Mouse (Mus musculus) kidney, postnatal 14 days (tissue): Measurements from ENCODE around the gene Oca2.

Source experiments
- DNase-seq: peaks from one replicate; pipeline ENCODE4 v3.0.0; 2022; ENCODE audit warnings: mixed read lengths

The Oca2 gene

DNA sequence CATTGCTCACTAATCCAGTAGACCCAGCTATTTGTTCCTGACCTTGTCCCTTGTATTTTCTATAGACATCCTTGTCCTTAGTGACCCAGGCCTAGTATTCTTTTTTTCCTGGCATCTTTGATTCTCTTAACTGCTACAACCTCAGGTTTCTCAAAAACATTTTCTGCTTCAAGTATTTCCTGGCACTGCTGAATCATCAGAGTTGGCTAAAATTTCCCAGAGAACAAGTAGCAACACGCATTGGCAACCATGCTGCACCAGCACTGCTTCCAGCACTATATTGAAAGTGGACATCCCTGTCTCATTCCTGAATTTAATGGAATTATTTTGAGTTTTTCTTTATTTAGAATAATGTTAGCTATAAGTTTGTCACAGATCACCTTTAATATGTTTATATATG is 143.1 kb downstream of the Oca2 start:
- no peak for DNase-seq

DNA sequence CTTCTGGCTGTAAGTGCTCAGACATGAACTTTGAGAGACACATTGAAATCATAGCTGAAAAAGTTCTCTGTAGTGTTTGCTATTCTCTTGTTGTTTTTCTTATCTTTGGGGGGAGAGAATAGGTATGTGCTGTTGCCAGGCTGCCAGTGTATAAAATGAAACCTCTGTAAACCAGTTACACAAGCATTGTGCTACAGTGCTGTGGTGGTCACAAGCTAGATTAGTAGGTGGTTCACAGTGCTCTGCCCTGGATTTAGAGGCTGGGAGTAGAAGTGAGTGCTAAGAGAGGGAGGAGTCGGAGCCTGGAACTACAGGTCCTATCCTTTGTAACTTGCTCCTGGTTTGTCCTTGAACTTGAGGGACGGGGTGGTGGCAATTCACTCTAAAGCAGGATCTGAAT is 148.7 kb downstream of the Oca2 start:
- DNase-seq = no peak

DNA sequence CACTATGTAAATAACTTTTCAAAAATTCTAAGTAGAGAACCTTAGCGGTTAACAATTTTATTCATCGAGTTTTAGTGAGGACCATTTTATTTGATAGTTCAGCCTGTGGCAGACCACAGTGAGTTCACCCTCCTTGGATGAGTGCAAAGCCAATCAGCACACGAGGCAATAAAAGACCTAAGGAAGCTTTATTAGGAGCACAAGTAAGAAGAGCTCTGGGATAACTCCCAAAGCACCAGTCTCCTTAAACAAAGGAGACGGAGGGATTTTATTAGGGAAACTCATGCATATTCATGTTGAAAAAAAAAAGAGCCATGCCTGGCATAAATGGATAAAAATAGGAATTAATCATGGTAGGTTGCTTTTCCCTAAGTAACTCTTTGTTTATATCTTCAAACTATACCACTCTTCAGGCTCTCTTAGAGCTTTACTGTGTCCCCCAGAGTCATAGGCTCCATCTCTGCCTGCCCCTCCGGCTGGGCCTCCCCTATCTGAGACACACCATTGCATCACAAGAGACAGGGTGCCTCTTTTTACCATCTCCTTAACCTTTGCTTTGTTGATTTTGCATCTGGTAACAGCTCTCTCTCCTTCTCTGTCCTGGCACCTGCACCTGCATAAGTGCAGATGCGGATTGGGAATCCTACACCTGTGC is 178.7 kb downstream of the Oca2 start:
- no peak for DNase-seq

DNA sequence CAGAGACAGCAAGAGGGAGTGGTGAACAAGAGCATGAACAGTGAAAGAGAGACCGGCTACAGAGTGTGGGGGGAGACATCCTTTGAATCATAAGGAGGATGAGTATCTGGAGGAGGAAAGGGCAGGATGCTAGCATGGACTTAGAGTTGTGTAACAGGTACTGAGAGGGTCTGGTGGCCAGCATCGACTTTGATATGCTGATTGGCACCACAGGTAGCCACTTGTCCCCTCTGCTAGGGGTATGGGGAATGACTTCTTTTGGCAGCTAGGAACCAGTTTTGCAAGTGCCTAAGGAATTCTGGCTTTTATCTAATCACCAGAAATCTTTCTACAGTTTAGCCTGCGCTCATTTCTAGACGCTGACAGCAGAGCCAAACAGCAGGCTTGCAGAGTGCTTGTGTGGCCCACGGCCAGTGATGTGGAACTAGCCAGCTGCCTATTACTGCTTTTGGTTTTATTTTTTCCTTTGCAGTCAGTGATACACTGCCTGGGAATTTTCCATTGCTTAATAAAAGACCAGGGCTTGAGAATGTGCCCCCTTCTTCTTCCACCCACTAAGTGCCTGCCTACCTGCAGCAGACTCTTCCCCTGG is 179.8 kb downstream of the Oca2 start:
- peak; percentile 26 for DNase-seq

DNA sequence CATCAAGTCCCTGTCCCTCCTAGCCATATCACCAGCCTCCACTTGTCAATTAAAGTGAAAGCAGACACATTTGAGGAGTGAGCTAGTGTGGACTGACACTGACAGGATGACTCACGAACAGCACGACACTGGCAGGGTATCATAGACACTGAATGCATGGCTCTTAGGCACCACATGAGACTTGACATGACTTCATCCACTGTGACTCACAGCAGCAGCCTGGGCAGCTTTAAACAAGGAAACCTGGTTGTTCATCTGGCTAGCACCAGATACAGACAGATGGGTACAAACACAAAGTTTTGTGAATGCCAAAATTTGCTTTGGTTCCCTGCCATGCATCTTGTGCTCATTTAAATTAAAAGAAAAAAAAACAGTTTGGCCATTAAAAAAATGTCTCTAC is 182.4 kb downstream of the Oca2 start:
- no peak for DNase-seq

DNA sequence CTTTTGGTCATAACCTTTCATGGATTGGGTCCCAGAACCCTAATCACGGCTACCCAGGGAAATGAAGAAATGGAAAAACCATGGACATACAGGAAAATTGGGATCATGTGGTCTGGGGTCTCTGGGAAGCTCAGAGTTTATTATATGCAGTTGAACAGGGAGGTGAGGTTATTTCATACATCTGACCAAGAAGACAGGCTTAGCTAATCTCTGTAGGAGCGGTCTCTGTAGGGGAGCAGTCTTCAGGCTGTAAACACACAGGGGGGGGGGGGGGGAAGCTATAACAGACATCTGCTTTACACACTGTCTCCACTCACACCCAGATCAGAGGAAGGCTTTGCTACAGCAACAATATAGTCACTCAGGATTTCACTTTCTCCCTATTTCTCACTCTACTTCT is 184.0 kb downstream of the Oca2 start:
- no peak for DNase-seq

DNA sequence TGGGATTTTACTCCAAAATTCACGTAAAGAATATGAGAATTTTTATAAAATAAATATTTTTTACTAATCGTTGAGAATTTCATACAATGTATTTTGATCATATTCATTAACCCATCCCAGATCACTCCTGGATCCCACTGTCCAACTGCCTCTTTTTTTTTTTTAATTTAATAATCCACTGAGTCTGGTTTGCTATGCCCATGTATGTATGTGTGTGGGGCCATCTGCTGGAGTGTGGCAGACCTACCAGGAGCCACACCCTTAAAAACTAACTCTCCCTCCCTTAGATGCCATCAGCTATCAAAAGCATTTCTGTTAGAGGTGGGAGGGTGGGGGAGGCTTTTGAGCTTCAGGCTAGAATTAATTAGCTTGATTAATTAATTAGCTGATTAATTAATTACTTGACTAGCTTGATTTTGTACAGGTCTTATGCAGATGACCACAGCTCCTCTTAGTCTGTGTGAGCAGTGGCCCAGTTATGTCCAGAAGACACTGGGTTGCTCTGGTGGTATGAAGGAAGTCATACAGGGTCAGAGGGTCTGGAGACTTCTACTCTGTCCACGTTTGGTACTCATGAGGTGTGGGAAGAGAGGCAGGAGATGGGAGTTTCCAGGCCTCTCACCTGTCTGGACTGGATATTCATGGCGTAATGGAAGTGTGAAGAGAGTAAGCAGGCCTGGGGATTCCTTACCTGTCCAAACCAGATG is 221.4 kb downstream of the Oca2 start:
- no peak for DNase-seq

DNA sequence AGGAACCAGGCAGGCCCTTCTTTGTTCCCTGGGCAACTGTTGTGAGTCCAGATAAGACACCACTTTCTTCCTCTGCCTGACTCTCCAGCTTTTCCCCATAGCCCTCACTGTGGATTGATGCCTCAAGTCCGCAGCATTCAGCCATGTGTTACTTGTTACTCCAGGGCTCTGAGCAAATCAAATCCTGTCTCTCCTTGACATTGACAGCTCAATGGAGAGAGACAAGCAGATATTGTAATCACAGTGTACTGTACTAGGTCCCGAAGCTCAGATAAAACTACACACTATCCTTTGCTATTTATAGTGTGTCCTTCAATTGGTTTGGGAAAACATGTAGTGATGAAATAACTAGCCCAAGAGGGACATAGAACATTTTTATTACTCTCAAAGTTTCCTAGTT is 258.7 kb downstream of the Oca2 start:
- no peak for DNase-seq

DNA sequence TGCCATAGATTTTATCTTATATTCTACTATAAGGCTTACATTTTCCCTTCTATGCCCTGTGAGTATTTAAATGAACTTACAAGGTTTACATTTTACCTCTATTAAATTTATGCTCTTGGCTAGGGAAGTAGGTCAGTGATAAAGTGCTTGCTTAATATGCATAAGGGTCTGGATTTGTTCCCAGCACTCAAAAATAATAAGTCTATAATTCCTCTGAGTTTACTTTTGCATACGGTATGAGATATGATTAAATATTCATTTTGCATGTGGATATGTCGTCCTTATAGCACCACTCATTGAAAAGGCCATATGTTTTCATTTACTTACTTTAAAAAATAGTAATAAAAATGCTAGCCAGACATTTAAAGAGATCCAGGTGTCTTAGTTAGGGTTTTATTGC is 259.8 kb downstream of the Oca2 start:
- no peak for DNase-seq

DNA sequence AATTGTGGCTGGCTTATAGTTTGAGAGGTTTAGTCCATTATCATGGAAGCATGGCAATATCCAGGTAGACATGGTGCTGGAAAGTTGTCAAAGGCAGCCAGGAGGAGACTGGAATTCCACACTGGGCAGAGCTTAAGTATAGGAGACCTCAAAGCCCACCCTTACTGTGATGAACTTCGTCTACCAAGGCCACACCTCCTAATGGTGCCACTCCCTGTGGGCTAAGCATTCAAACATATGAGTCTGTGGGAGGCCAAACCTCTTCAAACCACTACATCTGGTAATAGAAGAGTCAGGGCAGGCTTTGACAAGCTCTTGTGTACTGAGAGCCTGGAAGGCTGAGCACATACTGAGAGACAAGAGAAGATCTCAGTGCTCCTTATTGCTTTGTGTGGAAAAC is 260.2 kb downstream of the Oca2 start:
- DNase-seq = no peak

DNA sequence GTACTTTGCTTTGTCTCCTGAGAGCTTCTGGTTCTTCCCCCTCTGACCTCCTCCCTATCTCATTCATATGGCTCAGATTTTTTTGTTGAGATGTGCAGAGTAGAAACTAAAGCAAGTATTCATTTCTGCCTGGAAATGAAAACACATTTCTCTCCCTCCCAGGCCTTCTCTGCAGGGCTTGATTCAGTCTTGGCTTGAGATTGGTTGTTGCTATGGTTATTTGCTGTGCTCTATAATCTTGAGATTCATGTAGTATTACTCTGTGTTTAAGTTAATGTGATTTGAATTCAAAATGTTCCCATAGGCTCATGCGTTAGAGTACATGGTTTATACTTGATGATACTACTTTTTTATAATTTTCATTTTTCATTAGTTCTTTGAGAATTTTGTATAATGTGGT is 260.9 kb downstream of the Oca2 start:
- DNase-seq = no peak

DNA sequence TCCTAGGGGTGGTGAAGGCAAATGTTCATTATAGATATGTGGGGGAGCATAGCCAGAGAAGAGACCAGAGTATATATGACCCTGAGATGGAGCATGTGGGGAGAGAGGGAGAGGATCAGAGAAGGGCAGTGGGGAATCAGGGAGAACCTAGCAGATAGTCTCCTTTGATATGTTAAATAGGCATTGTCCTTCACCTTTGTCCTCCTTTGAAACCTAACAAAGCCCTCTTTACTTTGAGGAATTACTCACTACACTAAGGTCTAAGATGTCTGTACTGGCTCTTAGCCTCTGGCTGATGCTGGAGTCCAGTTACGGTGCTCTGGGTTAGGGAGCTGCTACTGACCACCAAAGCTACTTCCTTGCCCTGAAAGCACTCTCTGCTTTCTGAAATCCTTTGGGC is 279.0 kb downstream of the Oca2 start:
- no peak for DNase-seq

DNA sequence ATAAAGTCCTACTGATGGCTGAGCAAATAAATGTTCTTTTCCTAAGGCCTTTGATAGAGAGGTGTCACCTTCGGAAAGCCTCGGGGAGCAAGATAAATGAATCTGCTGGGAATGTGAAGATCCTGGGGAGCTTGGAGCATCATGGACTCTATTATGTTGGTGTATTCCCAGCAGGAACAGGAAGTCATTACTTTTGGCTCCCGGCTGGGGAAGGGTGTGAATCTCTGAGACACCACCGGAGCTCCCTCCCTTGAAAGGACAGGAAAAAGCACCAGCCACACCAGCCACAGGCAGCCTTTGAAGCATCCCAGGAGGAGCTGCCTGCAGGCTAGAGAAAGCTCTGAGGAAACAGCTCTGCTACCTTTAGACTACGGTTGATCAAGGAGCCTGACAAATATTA is 280.2 kb downstream of the Oca2 start:
- no peak for DNase-seq

DNA sequence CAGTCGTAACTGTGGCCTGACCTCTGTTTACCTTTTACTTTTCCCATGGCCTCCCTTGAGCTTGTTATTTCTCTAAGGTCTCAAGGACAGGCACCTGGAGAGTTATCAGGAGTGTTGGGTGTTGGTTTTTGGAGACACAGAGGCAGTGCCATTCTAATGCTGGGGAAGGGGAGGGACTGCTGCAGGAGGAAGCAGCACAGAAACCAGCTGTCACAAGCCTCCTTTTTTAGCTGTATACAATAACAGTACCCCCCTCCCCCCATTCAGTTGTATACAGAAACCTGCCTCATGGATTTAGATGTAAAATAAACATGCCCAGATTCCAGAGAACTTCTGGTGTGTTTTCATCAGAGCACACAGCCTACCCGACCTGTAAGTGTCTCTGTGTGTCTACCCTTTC is 295.3 kb downstream of the Oca2 start:
- DNase-seq = no peak

DNA sequence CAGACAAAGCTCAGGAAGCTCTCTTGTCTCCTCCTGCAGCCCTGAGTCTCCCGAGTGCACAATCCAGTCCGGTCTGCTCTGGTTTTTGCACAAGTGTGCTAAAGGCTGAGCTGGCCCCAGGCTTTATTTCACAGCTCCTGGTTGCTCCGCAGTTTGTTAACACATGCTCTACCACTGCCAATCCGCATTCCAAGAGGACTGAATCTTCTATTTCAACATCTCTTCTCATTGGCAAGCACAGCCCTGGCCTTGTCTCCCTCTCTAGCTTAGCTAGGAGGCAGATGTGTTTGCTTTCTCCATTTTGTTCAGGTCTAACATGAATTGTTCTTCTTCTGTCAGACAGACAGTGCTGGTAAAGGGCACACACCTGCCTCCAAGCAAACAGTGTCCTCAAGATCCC is 309.7 kb downstream of the Oca2 start:
- no peak for DNase-seq

DNA sequence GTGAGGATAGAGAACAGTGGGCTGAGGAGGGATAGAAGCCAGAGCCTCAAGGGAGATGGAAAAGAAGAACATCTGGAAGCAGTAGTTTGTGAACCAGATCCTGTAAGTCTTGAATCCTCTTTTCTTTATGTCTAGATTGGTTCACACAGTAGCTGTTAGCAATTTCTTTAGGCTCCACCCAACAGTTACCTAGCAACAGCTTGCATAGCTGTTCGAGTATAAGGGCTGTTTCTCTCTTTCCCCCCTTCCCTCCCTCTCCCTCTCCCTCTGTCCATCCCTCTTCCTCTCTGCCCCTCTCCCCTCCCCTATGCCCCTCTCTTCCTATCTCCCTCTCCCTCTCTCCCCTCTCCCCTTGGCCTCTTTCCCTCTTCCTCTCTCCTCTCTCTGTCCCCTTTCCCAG is 312.2 kb downstream of the Oca2 start:
- no peak for DNase-seq
